Mouse (Mus musculus): ENCODE results near the gene Mamdc2. TPM values are rescaled to one million over a fixed set of nuclear protein-coding genes. Genes with fewer than 3 reads are reported as not detected.

The Mamdc2 gene
- polyA plus RNA-seq (2014; fragmentation: Illumina TruSeq; extraction: RNeasy Lipid Tissue Mini Kit (QIAGEN cat#74804); ENCODE audit: low read depth, low replicate concordance), result 2.4 TPM

GRCm38 (mm10) chr19:23447988-23448497 is at the start of gene Mamdc2:
TSS of gene Mamdc2 (minus strand) at chr19:23448442.

GRCm38 (mm10) chr19:23273355-23274053 is 174.7 kb downstream of the Mamdc2 start, which contains the start of gene Smc5:
TSS of gene Smc5 (minus strand) at chr19:23273897.

Other genes starting within 250 kb of the Mamdc2 start
- gene Smc5, start 174.5 kb downstream of the Mamdc2 start, polyA plus RNA-seq (2014; fragmentation: Illumina TruSeq; extraction: RNeasy Lipid Tissue Mini Kit (QIAGEN cat#74804); ENCODE audit: low read depth, low replicate concordance), result 32.5 TPM
- not detected for gene 1700028P14Rik, start 204.4 kb upstream of the Mamdc2 start, polyA plus RNA-seq (2014; fragmentation: Illumina TruSeq; extraction: RNeasy Lipid Tissue Mini Kit (QIAGEN cat#74804); ENCODE audit: low read depth, low replicate concordance)
- gene Ptar1, start 239.0 kb upstream of the Mamdc2 start, polyA plus RNA-seq (2014; fragmentation: Illumina TruSeq; extraction: RNeasy Lipid Tissue Mini Kit (QIAGEN cat#74804); ENCODE audit: low read depth, low replicate concordance), result 6.9 TPM